Mouse (Mus musculus) liver, postnatal 0 days (tissue): ENCODE results near the gene Fam57a. TPM values are rescaled to one million over a fixed set of nuclear protein-coding genes. Genes with fewer than 3 reads are reported as not detected.

ENCODE experiments used
- ATAC-seq: fragments of 200-750 bp; cut with Nextera tagmentation; 2 replicates; pipeline ENCODE4 v1.8.0; 2017; ENCODE audit warnings: mild to moderate bottlenecking, moderate library complexity
- DNase-seq: peaks from one replicate; pipeline ENCODE4 v3.0.0-alpha.2; 2016
- H3K27ac ChIP-seq: fragments of 300-500 bp; sonication (generic); 2 replicates; pipeline ENCODE4 v1.5.1; 2014; ENCODE audit warnings: antibody characterized with exemption, moderate library complexity, mild to moderate bottlenecking, low read depth
- H3K27me3 ChIP-seq: fragments of 300-500 bp; sonication (generic); 2 replicates; pipeline ENCODE4 v1.6.1; 2014; ENCODE audit warnings: low read length, control low read depth, mixed read lengths; ENCODE audit not compliant: insufficient read depth
- H3K36me3 ChIP-seq: fragments of 300-500 bp; sonication (generic); replicated peaks from 2 replicates; pipeline ENCODE4 v1.6.1; 2014; ENCODE audit warnings: mild to moderate bottlenecking, control low read depth, low read length, moderate library complexity, mixed read lengths; ENCODE audit not compliant: insufficient read depth
- H3K4me1 ChIP-seq: fragments of 300-500 bp; sonication (generic); 2 replicates; pipeline ENCODE4 v1.6.1; 2014; ENCODE audit warnings: antibody characterized with exemption, mild to moderate bottlenecking, control low read depth; ENCODE audit not compliant: insufficient read depth
- H3K4me2 ChIP-seq: fragments of 300-500 bp; sonication (generic); 2 replicates; pipeline ENCODE4 v1.6.1; 2014; ENCODE audit warnings: low read depth, mild to moderate bottlenecking, low read length, moderate library complexity, mixed read lengths
- H3K4me3 ChIP-seq: fragments of 300-500 bp; sonication (generic); 2 replicates; pipeline ENCODE4 v1.5.1; 2014; ENCODE audit warnings: low read depth, low read length
- H3K9ac ChIP-seq: fragments of 300-500 bp; sonication (generic); replicated peaks from 2 replicates; pipeline ENCODE4 v1.6.1; 2014; ENCODE audit warnings: mild to moderate bottlenecking, moderate library complexity
- H3K9me3 ChIP-seq: fragments of 300-500 bp; sonication (generic); 2 replicates; pipeline ENCODE4 v1.6.1; 2016; ENCODE audit warnings: mild to moderate bottlenecking, control low read depth, low read length, mixed read lengths
- CTCF ChIP-seq: sonication (generic); IDR thresholded peaks from 2 replicates; pipeline ENCODE4 v1.5.1; 2016; ENCODE audit warnings: antibody characterized with exemption, low read depth
- EP300 ChIP-seq: IDR thresholded peaks from 2 replicates; pipeline ENCODE4 v1.6.1; 2016; ENCODE audit warnings: antibody characterized with exemption, low read depth, mild to moderate bottlenecking
- WGBS: fragments of 180-500 bp; shearing (Covaris S2); extraction: QIAGEN DNeasy Blood & Tissue Kit; methylation state at CpG from one replicate; pipeline ENCODE4 v1.1.7; 2014; ENCODE audit not compliant: insufficient replicate concordance; 5-methylcytosine and 5-hydroxymethylcytosine counted together
- polyA plus RNA-seq: library from polyadenylated mRNA; unstranded; fragments of >200 nt; fragmentation: Nextera tagmentation; extraction: Ambion mirVana; gene quantifications from 2 replicates; pipeline ENCODE4 v1.2.1, GENCODE M21; 2015

Fam57a gene
- polyA plus RNA-seq, 1 experiment from 2014 or later = 2.5 TPM

DNA sequence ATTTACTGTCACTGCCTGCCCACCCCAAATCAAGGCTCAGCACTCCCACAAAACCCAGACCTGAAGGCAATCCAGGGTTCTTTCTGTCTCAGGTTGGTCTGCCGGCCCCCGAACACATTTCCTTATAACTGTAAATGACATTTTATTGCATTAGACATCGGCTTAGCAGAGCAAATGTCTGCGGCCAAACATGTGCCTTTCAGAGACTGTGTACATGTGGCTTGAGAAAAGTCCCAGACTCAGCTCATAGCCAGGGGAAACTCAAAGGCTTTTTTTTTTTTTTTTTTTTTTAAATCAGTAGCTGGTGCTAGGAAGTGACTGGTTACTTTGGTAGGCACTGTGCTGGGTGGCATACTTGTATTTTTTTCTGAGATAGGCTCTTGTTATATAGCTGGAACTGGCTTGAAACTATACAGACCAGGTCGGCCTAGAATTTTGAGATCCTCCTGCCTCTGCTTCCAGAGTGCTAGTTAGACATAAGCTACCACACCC is 36.6 kb downstream of the Fam57a start:
- 88% methylated on average over 5 of the region's 5 CpGs for WGBS
- peak overlapping the region; percentile 85 for H3K4me2 ChIP-seq
- no peaks in the 10 kb centered on the region for H3K27me3 ChIP-seq
- ATAC-seq (no peak), DNase-seq (no peak)
- no peaks in the 10 kb centered on the region for H3K9me3 ChIP-seq
- H3K4me3 ChIP-seq = no peak overlapping the region
- H3K36me3 ChIP-seq = peaks cover 15% of the 10 kb centered on the region; the same call in 1 of the 2 replicates
- peak overlapping the region; percentile 82; the same call in 1 of the 2 replicates for H3K9ac ChIP-seq
- TF ChIP-seq EP300 = no peak
- no peak for TF ChIP-seq CTCF
- H3K27ac ChIP-seq = 0 out of 2 replicates have a peak overlapping the region, but pooled peaks have one; percentile 81
- H3K4me1 ChIP-seq = peaks cover 16% of the 10 kb centered on the region

DNA sequence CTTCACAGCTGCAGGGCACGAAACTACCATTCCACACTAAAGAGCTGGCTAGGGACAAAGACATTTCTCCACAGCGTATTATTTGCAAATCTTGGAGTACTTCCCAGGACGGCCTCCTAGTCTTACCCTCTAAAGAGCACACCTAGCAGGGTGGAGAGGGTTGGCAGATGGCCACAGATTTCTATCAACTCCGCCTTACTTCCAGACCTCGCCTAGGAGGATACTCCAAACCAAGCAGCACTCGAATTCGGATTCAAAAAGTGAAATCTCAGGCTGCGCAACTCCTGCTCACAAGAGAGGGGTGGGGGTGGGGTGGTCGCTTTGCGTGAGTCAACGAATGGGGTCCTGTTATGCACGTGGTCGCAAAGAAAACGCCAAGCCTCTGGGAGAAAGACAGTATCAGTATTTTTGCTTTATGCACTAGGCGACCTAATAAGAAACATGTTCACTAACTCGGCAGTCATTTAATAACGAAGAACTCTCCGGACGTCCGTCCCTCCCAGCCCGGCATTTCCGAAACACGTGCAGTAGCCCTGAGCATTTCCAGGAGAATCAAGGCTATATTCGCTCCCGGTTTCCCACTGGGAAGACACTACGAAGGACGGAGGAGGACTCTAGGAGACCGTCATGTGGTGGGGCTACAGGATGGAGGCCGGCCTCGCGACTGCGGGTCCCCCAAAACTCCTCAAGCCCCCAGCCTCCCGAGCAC is 37.4 kb downstream of the Fam57a start:
- no peaks in the 10 kb centered on the region for H3K27me3 ChIP-seq
- peak; percentile 45 for DNase-seq
- TF ChIP-seq CTCF (no peak), EP300 (no peak)
- H3K4me1 ChIP-seq = peaks cover 16% of the 10 kb centered on the region
- peaks cover 19% of the 10 kb centered on the region; the same call in 1 of the 2 replicates for H3K36me3 ChIP-seq
- ATAC-seq = peak; percentile 44
- WGBS = 2% methylated on average over 33 of the region's 33 CpGs
- peak overlapping the region; percentile 81 for H3K27ac ChIP-seq
- H3K9ac ChIP-seq = peak overlapping the region; percentile 82
- H3K4me2 ChIP-seq = peak overlapping the region; percentile 85
- H3K9me3 ChIP-seq = no peaks in the 10 kb centered on the region
- H3K4me3 ChIP-seq = peak overlapping the region; percentile 63

DNA sequence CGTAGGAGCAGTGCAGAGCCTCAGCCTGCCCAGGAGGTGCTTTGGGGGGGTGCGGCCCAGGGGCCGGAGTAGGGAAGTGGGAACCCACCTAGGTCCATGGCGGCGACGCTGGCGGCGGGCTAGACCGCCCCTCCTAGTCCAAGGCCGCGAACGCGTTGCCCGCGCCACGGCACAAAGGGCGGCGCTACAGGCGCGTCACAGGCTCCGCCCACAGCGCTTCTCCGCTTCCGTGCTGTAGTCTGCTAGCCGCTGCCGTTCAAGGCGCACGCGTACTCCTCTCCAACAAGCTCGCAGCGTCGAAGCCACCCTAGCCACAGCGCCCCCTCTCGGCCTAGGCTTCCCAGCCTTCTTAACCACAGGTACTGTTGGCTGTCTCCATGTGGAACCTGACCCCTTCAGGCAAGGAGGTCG is 37.9 kb downstream of the Fam57a start, which contains the start of the genes Dbil5 and Gemin4:
TSS of gene Dbil5 (plus strand) at position 219 of the 411 bp plus-strand sequence.
TSS of gene Gemin4 (minus strand) at position 275 of the 411 bp plus-strand sequence.
- peak; percentile 98 for DNase-seq
- Histone ChIP-seq H3K27ac (peak within 1 kb of the TSS; percentile 81), H3K9me3 (no peaks in the 10 kb centered on the region), H3K36me3 (peaks cover 20% of the 10 kb centered on the region; the same call in 1 of the 2 replicates), H3K4me2 (peak within 1 kb of the TSS; percentile 85), H3K4me1 (peaks cover 16% of the 10 kb centered on the region), H3K4me3 (peak within 1 kb of the TSS; percentile 63), H3K27me3 (no peaks in the 10 kb centered on the region), H3K9ac (peak within 1 kb of the TSS; percentile 82)
- peak; percentile 99 for ATAC-seq
- WGBS = 1% methylated on average over 32 of the region's 35 CpGs
- TF ChIP-seq CTCF = peak; percentile 99
- TF ChIP-seq EP300 = no peak

DNA sequence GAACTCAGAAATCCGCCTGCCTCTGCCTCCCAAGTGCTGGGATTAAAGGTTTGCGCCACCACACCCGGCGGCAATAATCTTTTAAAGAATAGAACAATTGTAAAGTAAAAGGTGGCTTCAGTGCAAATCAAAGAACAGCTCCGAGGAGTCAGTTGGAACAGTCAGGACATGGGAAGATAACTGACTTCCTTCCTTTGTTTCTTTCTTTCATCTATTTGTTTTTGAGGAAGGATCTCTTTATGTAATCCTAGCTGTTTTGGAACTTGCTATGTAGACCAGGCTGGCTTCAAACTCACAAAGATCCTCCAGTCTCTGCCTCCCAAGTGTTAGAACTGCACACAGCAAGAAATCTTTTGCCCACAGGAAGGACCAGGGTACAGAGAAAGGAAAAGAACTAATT is 45.2 kb downstream of the Fam57a start:
- Histone ChIP-seq H3K27me3 (no peaks in the 10 kb centered on the region), H3K4me1 (no peaks in the 10 kb centered on the region), H3K27ac (no peak overlapping the region), H3K9ac (no peak overlapping the region), H3K9me3 (no peaks in the 10 kb centered on the region), H3K36me3 (peaks cover 10% of the 10 kb centered on the region), H3K4me3 (no peak overlapping the region), H3K4me2 (no peak overlapping the region)
- DNase-seq (no peak), ATAC-seq (no peak)
- WGBS = 76% methylated on average over 5 of the region's 5 CpGs
- TF ChIP-seq EP300 (no peak), CTCF (no peak)

DNA sequence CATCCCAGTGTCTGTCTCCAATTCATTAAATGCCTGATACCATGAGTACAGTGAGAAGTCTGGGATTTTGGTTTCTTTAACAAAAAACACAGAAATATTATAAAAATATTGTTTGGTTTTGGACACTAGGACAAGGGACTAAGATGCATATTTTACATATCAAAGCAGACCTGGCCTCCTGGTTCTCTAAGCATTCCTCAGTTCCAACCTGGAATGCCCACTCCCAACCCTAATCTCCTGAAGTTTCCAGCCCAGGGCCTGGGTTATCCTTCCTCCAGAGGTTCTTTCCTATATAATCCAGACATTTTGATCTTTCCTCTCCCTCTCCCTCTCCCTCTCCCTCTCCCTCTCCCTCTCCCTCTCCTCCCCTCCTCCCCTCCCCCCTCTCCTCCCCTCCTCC is 45.6 kb downstream of the Fam57a start:
- H3K9ac ChIP-seq = no peak overlapping the region
- ATAC-seq = no peak
- H3K36me3 ChIP-seq = peaks cover 10% of the 10 kb centered on the region
- H3K4me1 ChIP-seq = no peaks in the 10 kb centered on the region
- TF ChIP-seq CTCF (no peak), EP300 (no peak)
- no peaks in the 10 kb centered on the region for H3K9me3 ChIP-seq
- no peak for DNase-seq
- H3K4me3 ChIP-seq = no peak overlapping the region
- H3K27ac ChIP-seq = no peak overlapping the region
- no peaks in the 10 kb centered on the region for H3K27me3 ChIP-seq
- no peak overlapping the region for H3K4me2 ChIP-seq

DNA sequence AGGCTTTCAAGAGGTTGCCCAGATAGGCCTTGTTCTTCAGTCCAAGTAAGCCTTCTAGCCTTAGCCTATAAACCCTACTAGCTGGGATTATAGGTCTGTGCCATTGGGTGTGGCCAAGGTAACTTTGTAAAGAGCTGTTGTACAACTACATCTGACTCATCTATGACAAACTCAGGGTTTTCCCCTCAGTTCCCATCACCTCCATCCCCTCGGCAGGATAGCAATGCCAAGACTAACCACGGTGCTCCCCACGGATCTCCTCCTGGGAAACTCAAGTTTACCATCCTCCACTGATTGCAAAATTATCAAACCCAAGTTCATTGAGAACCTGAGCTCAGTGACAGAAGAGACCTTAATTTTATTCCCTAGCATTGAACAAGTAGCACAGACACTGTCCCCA is 56.7 kb downstream of the Fam57a start:
- H3K9ac ChIP-seq = no peak overlapping the region
- peaks cover 44% of the 10 kb centered on the region for H3K36me3 ChIP-seq
- TF ChIP-seq EP300 (no peak), CTCF (no peak)
- ATAC-seq = no peak
- no peak overlapping the region for H3K4me2 ChIP-seq
- no peaks in the 10 kb centered on the region for H3K9me3 ChIP-seq
- no peak for DNase-seq
- no peaks in the 10 kb centered on the region for H3K27me3 ChIP-seq
- H3K4me3 ChIP-seq = no peak overlapping the region
- 85% methylated on average over 3 of the region's 3 CpGs for WGBS
- no peak overlapping the region for H3K27ac ChIP-seq
- no peaks in the 10 kb centered on the region for H3K4me1 ChIP-seq
